Mouse (Mus musculus) hindbrain, embryonic 12.5 days (tissue): ENCODE measurements around the gene Gm10840. TPM values are rescaled to one million over a fixed set of nuclear protein-coding genes. Genes with fewer than 3 reads are reported as not detected.

ENCODE experiments used
- polyA plus RNA-seq: library from polyadenylated mRNA; unstranded; fragments of >200 nt; fragmentation: Nextera tagmentation; extraction: Ambion mirVana; gene quantifications from 2 replicates; pipeline ENCODE4 v1.2.1, GENCODE M21; 2016

Gm10840 gene
- polyA plus RNA-seq, 1 experiment from 2014 or later = 0.93 TPM

Other genes with a start within 250 kb of the Gm10840 start
- gene Cyb561, start 207.5 kb upstream of the Gm10840 start, polyA plus RNA-seq = 25.6 and 27.0 TPM in 2 replicates
- 1.3 and 1.6 TPM in 2 replicates for gene Ace, start 192.9 kb upstream of the Gm10840 start, polyA plus RNA-seq
- not detected in 2 replicates for gene Ace3, start 166.2 kb upstream of the Gm10840 start, polyA plus RNA-seq
- 0.85 and 1.2 TPM in 2 replicates for gene Kcnh6, start 152.7 kb upstream of the Gm10840 start, polyA plus RNA-seq
- gene Dcaf7, start 124.0 kb upstream of the Gm10840 start, polyA plus RNA-seq = 122 and 136 TPM in 2 replicates
- 9.0 and 9.2 TPM in 2 replicates for gene Taco1, start 94.8 kb upstream of the Gm10840 start, polyA plus RNA-seq
- gene Map3k3, start 76.2 kb upstream of the Gm10840 start, polyA plus RNA-seq = 27.0 and 27.9 TPM in 2 replicates
- 302 and 316 TPM in 2 replicates for gene Limd2, start within 50 bp of the Gm10840 start, polyA plus RNA-seq
- gene Strada, start 41.3 kb downstream of the Gm10840 start, polyA plus RNA-seq = 33.9 and 38.7 TPM in 2 replicates
- 86.8 and 96.3 TPM in 2 replicates for gene Ccdc47, start 55.5 kb downstream of the Gm10840 start, polyA plus RNA-seq
- 111 and 117 TPM in 2 replicates for gene Ddx42, start 56.1 kb downstream of the Gm10840 start, polyA plus RNA-seq
- gene Ftsj3, start 95.2 kb downstream of the Gm10840 start, polyA plus RNA-seq = 52.5 and 53.4 TPM in 2 replicates
- gene Psmc5, start 95.3 kb downstream of the Gm10840 start, polyA plus RNA-seq = 314 and 337 TPM in 2 replicates
- gene Smarcd2, start 112.1 kb downstream of the Gm10840 start, polyA plus RNA-seq = 35.1 and 35.9 TPM in 2 replicates
- gene Tcam1, start 115.8 kb downstream of the Gm10840 start, polyA plus RNA-seq = 0.15 and 0.29 TPM in 2 replicates
- gene Gh, start 141.0 kb downstream of the Gm10840 start, polyA plus RNA-seq = not detected in 2 replicates
- gene Cd79b, start 153.9 kb downstream of the Gm10840 start, polyA plus RNA-seq = 0.94 and 1.2 TPM in 2 replicates
- 0.04 TPM in 1 of 2 replicates, not detected in the other for gene Scn4a, start 192.4 kb downstream of the Gm10840 start, polyA plus RNA-seq
- gene Prr29, start 204.6 kb downstream of the Gm10840 start, polyA plus RNA-seq = not detected in 2 replicates
- 11.8 and 14.2 TPM in 2 replicates for gene Icam2, start 227.2 kb downstream of the Gm10840 start, polyA plus RNA-seq